Comparison of ENCODE assay signal across 27 mouse cellular contexts in genomic region chr2:173689835-173690234, GRCm38 (mm10). TPM values are rescaled to one million over a fixed set of nuclear protein-coding genes. Genes with fewer than 3 reads are reported as not detected.
DNase-seq lines count a peak whose midpoint lies in the region; ATAC-seq and TF ChIP-seq lines count a peak whose summit lies in the region.
"Had no signal": no experiment of that assay in that cellular context is flagged by ENCODE, and none has a peak within 500 bp of the region (broad histone marks: within the 10 kb centered on the region; RNA-seq: fewer than 3 reads in every experiment).

No protein-coding gene starts in this region.

- ATAC-seq in hindbrain, embryonic 13.5 days (ENCODE audit: low FRiP score), result no peak
- no peak for ATAC-seq in hindbrain, embryonic 14.5 days (ENCODE audit: low FRiP score)
- ATAC-seq in lung, postnatal 0 days, result peak; percentile 77
- 0 out of 2 replicates have a peak, but pooled peaks have one; percentile 44 for ATAC-seq in limb, embryonic 14.5 days (ENCODE audit: low FRiP score, low read depth)
- no peak for ATAC-seq in forebrain, embryonic 11.5 days (replicated peaks; ENCODE audit: low FRiP score)
- ATAC-seq: forebrain, embryonic 14.5 days; hindbrain, postnatal 0 days had no signal

- TF ChIP-seq POLR2A in CH12.LX (IDR thresholded peaks at IDR 0.05; ENCODE audit: low read depth, low read length), result no peak
- no peak for TF ChIP-seq POLR2A in limb, embryonic 14.5 days (IDR thresholded peaks at IDR 0.05; ENCODE audit: borderline replicate concordance, extremely low read depth, insufficient read depth, insufficient read length)

- 0 out of 2 replicates have a peak overlapping the region, but pooled peaks have one; percentile 1 for H3K27ac ChIP-seq in hindbrain, embryonic 13.5 days
- H3K27ac ChIP-seq in hindbrain, embryonic 14.5 days, result no peak overlapping the region
- no peak overlapping the region for H3K27ac ChIP-seq in lung, postnatal 0 days (ENCODE audit: low read length)
- peak overlapping the region; percentile 38; the same call in 1 of the 2 replicates for H3K27ac ChIP-seq in CH12.LX (ENCODE audit: insufficient read depth, low read depth)
- H3K27ac ChIP-seq in limb, embryonic 14.5 days (replicated peaks; ENCODE audit: low read depth, low read length), result no peak overlapping the region
- H3K27ac ChIP-seq in forebrain, embryonic 11.5 days (ENCODE audit: low read depth, low read length), result no peak overlapping the region
- H3K27ac ChIP-seq: embryonic facial prominence, embryonic 13.5 days; gastrocnemius, adult 2 months; hindbrain, postnatal 0 days had no signal

- no peak for DNase-seq in hindbrain, embryonic 14.5 days (ENCODE audit: low spot score)
- peak; percentile 55 for DNase-seq in lung, postnatal 0 days (ENCODE audit: low spot score)
- DNase-seq in lung, postnatal 25 days (ENCODE audit: low spot score), result no peak
- no peak for DNase-seq in CH12.LX (ENCODE audit: extremely low read depth)
- DNase-seq in limb, embryonic 14.5 days (ENCODE audit: low spot score), result peak; percentile 44
- no peak for DNase-seq in forebrain, embryonic 11.5 days (ENCODE audit: low spot score)
- no peak for DNase-seq in kidney, adult 11 months
- DNase-seq: adrenal gland, postnatal 10 days; cerebellum, adult 11 months; cerebellum, adult 8-10 months; cerebellum, postnatal 25 days; gastrocnemius, adult 2 months; gastrocnemius, postnatal 25 days had no signal

- in situ Hi-C loops in CH12.LX (cut with MboI; ENCODE audit: low pct_ligation_motif_present, low pct_unique_long_range_greater_than_20kb, low sequenced_read_pairs), result no loop called here

- TF ChIP-seq EP300 in lung, postnatal 0 days (IDR thresholded peaks at IDR 0.05), result no peak
- no peak for TF ChIP-seq EP300 in CH12.LX (IDR thresholded peaks at IDR 0.05; ENCODE audit: low read length)

- no peak overlapping the region for H3K4me3 ChIP-seq in hindbrain, embryonic 13.5 days
- no peak overlapping the region for H3K4me3 ChIP-seq in hindbrain, embryonic 14.5 days (replicated peaks; ENCODE audit: low read length)
- no peak overlapping the region for H3K4me3 ChIP-seq in lung, postnatal 0 days (ENCODE audit: low read depth, low read length)
- no peak overlapping the region for H3K4me3 ChIP-seq in CH12.LX (replicated peaks in 1 of 3; ENCODE audit: low read depth in 2 of 3, low read length in 2 of 3, poor library complexity in 1 of 3)
- no peak overlapping the region for H3K4me3 ChIP-seq in limb, embryonic 14.5 days (replicated peaks; ENCODE audit: low read length)
- no peak overlapping the region for H3K4me3 ChIP-seq in forebrain, embryonic 11.5 days (ENCODE audit: low read depth, low read length)
- H3K4me3 ChIP-seq: embryonic facial prominence, embryonic 13.5 days; gastrocnemius, adult 2 months; heart, embryonic 12.5 days had no signal

- peaks cover 18% of the 10 kb centered on the region for H3K4me1 ChIP-seq in hindbrain, embryonic 13.5 days (replicated peaks)
- no peaks in the 10 kb centered on the region for H3K4me1 ChIP-seq in hindbrain, embryonic 14.5 days (replicated peaks; ENCODE audit: control insufficient read depth, insufficient read depth, low read length)
- no peaks in the 10 kb centered on the region for H3K4me1 ChIP-seq in lung, postnatal 0 days (ENCODE audit: insufficient read depth, low read depth, low read length)
- H3K4me1 ChIP-seq in CH12.LX (ENCODE audit: control insufficient read depth in 1 of 2, insufficient read depth in 2 of 2), result peaks cover 0 to 4% of the 10 kb centered on the region in 2 experiments; a peak in 1 of 4 replicates
- H3K4me1 ChIP-seq in limb, embryonic 14.5 days (ENCODE audit: control insufficient read depth, insufficient read depth, low read length), result no peaks in the 10 kb centered on the region
- H3K4me1 ChIP-seq in forebrain, embryonic 11.5 days (replicated peaks; ENCODE audit: control insufficient read depth, insufficient read depth, low read length), result 0 out of 2 replicates have a peak, but pooled peaks cover 2% of the 10 kb centered on the region
- H3K4me1 ChIP-seq: embryonic facial prominence, embryonic 13.5 days had no signal

- H3K79me2 ChIP-seq in CH12.LX (replicated peaks; ENCODE audit: control insufficient read depth, extremely low read depth, insufficient read depth, poor library complexity, severe bottlenecking), result no peaks in the 10 kb centered on the region

- no peak for TF ChIP-seq RAD21 in CH12.LX (IDR thresholded peaks at IDR 0.05; ENCODE audit: low read depth, low read length)

- H3K9ac ChIP-seq in hindbrain, embryonic 13.5 days, result no peak overlapping the region
- H3K9ac ChIP-seq in hindbrain, embryonic 14.5 days, result no peak overlapping the region
- H3K9ac ChIP-seq in lung, postnatal 0 days (replicated peaks; ENCODE audit: low read depth), result no peak overlapping the region
- no peak overlapping the region for H3K9ac ChIP-seq in CH12.LX (ENCODE audit: insufficient read depth, low read depth)
- H3K9ac ChIP-seq in limb, embryonic 14.5 days (ENCODE audit: low read depth, low read length, severe bottlenecking), result no peak overlapping the region
- no peak overlapping the region for H3K9ac ChIP-seq in forebrain, embryonic 11.5 days (ENCODE audit: low read length)
- H3K9ac ChIP-seq: embryonic facial prominence, embryonic 13.5 days; heart, embryonic 12.5 days had no signal

- H3K4me2 ChIP-seq in hindbrain, embryonic 13.5 days, result no peak overlapping the region
- H3K4me2 ChIP-seq in hindbrain, embryonic 14.5 days (replicated peaks), result no peak overlapping the region
- no peak overlapping the region for H3K4me2 ChIP-seq in lung, postnatal 0 days (replicated peaks; ENCODE audit: low read depth, low read length)
- no peak overlapping the region for H3K4me2 ChIP-seq in CH12.LX (ENCODE audit: insufficient read depth, low read depth, poor library complexity, severe bottlenecking)
- H3K4me2 ChIP-seq in limb, embryonic 14.5 days (replicated peaks; ENCODE audit: low read depth, low read length, severe bottlenecking), result no peak overlapping the region
- H3K4me2 ChIP-seq in forebrain, embryonic 11.5 days (ENCODE audit: low read depth, low read length, severe bottlenecking), result no peak overlapping the region
- H3K4me2 ChIP-seq: embryonic facial prominence, embryonic 13.5 days; heart, embryonic 12.5 days had no signal

- no peak for TF ChIP-seq CTCF in lung, postnatal 0 days (IDR thresholded peaks at IDR 0.05)
- TF ChIP-seq CTCF in CH12.LX (conservative IDR thresholded peaks at IDR 0.05 in 1 of 2, IDR thresholded peaks at IDR 0.05 in 1 of 2; ENCODE audit: low read depth in 2 of 2, low read length in 2 of 2), result no peak

- H3K27me3 ChIP-seq in hindbrain, embryonic 13.5 days, result no peaks in the 10 kb centered on the region
- H3K27me3 ChIP-seq in hindbrain, embryonic 14.5 days (ENCODE audit: control insufficient read depth, insufficient read depth, low read length), result no peaks in the 10 kb centered on the region
- no peaks in the 10 kb centered on the region for H3K27me3 ChIP-seq in lung, postnatal 0 days (replicated peaks; ENCODE audit: insufficient read depth, low read length)
- no peaks in the 10 kb centered on the region for H3K27me3 ChIP-seq in CH12.LX (replicated peaks)
- no peaks in the 10 kb centered on the region for H3K27me3 ChIP-seq in limb, embryonic 14.5 days (ENCODE audit: control insufficient read depth, insufficient read depth, low read length)
- H3K27me3 ChIP-seq in forebrain, embryonic 11.5 days (ENCODE audit: control insufficient read depth, insufficient read depth, low read length), result no peaks in the 10 kb centered on the region
- H3K27me3 ChIP-seq: embryonic facial prominence, embryonic 13.5 days; heart, embryonic 12.5 days had no signal

- peaks cover 27% of the 10 kb centered on the region for H3K36me3 ChIP-seq in hindbrain, embryonic 13.5 days
- H3K36me3 ChIP-seq in hindbrain, embryonic 14.5 days (replicated peaks; ENCODE audit: control insufficient read depth, insufficient read depth), result peaks cover 24% of the 10 kb centered on the region; the same call in 1 of the 2 replicates
- peaks cover 7% of the 10 kb centered on the region; the same call in 1 of the 2 replicates for H3K36me3 ChIP-seq in lung, postnatal 0 days (ENCODE audit: insufficient read depth, low read length)
- H3K36me3 ChIP-seq in CH12.LX (replicated peaks in 1 of 2; ENCODE audit: control insufficient read depth in 1 of 2, insufficient read depth in 1 of 2, low read length in 1 of 2), result peaks cover 37 to 92% of the 10 kb centered on the region in 2 experiments
- peaks cover 39% of the 10 kb centered on the region for H3K36me3 ChIP-seq in limb, embryonic 14.5 days (ENCODE audit: control insufficient read depth, insufficient read depth, low read length)
- peaks cover 2% of the 10 kb centered on the region; the same call in 1 of the 2 replicates for H3K36me3 ChIP-seq in forebrain, embryonic 11.5 days (ENCODE audit: control insufficient read depth, insufficient read depth, low read length)

- no peaks in the 10 kb centered on the region for H3K9me3 ChIP-seq in hindbrain, embryonic 13.5 days
- no peaks in the 10 kb centered on the region for H3K9me3 ChIP-seq in hindbrain, embryonic 14.5 days (ENCODE audit: control insufficient read depth, low read length)
- H3K9me3 ChIP-seq in lung, postnatal 0 days (ENCODE audit: low read length), result no peaks in the 10 kb centered on the region
- H3K9me3 ChIP-seq in CH12.LX (replicated peaks; ENCODE audit: low read length), result no peaks in the 10 kb centered on the region
- H3K9me3 ChIP-seq in limb, embryonic 14.5 days (ENCODE audit: control insufficient read depth, low read length), result no peaks in the 10 kb centered on the region
- no peaks in the 10 kb centered on the region for H3K9me3 ChIP-seq in forebrain, embryonic 11.5 days (ENCODE audit: control insufficient read depth, low read length)
- H3K9me3 ChIP-seq: embryonic facial prominence, embryonic 13.5 days; heart, embryonic 12.5 days had no signal

- dilution Hi-C loops in CH12.LX (cut with MboI; ENCODE audit: extremely low pct_ligation_motif_present, extremely low pct_unique_long_range_greater_than_20kb, low sequenced_read_pairs), result no loop called here

RNA-seq across cellular contexts. Expression of gene 1700010B08Rik, which starts 29.4 kb away (rescaled TPM):
- not detected in 2 replicates for polyA plus RNA-seq in hindbrain, embryonic 13.5 days (2015; fragmentation: Nextera tagmentation; extraction: Ambion mirVana)
- polyA plus RNA-seq in hindbrain, embryonic 14.5 days (2014; fragmentation: Nextera tagmentation; extraction: Ambion mirVana), result not detected in 2 replicates
- polyA plus RNA-seq in lung, postnatal 0 days (2015; fragmentation: Nextera tagmentation; extraction: Ambion mirVana), result 0.13 TPM in 1 of 2 replicates, not detected in the other
- total RNA-seq in CH12.LX (2012; rRNA removed) (not detected in 2 replicates), CH12.LX (2014; rRNA removed) (not detected in 2 replicates)
- not detected in 2 replicates for polyA plus RNA-seq in CH12.LX (2012; ENCODE audit: insufficient read length, low read depth)
- polyA plus RNA-seq in limb, embryonic 14.5 days (2012; rRNA removed), result not detected in 2 replicates
- not detected in 2 replicates for polyA plus RNA-seq in limb, embryonic 14.5 days (2014; fragmentation: Nextera tagmentation; extraction: Ambion mirVana)
- not detected in 2 replicates for polyA plus RNA-seq in forebrain, embryonic 11.5 days (2014; fragmentation: Nextera tagmentation; extraction: Ambion mirVana)
- total RNA-seq: adrenal gland, postnatal 10 days; adrenal gland, postnatal 4 days; ES-E14; gastrocnemius, adult 2 months; gastrocnemius, postnatal 25 days; granulocyte monocyte progenitor cell, adult 5-6 weeks; heart, adult 8-10 months; heart, postnatal 25 days; hindbrain, postnatal 0 days had no signal
- polyA plus RNA-seq: brain, embryonic 14.5 days; cortical plate, adult 2 months; embryonic facial prominence, embryonic 13.5 days; forebrain, embryonic 14.5 days; heart, embryonic 12.5 days; heart, embryonic 16.5 days; hindbrain, embryonic 11.5 days; hindbrain, postnatal 0 days had no signal

RNA-seq across cellular contexts. Expression of gene Rab22a, which starts 30.3 kb away (rescaled TPM):
- 34.7 and 36.8 TPM in 2 replicates for polyA plus RNA-seq in hindbrain, embryonic 13.5 days (2015; fragmentation: Nextera tagmentation; extraction: Ambion mirVana)
- 38.0 and 43.7 TPM in 2 replicates for polyA plus RNA-seq in hindbrain, embryonic 14.5 days (2014; fragmentation: Nextera tagmentation; extraction: Ambion mirVana)
- 27.3 and 29.0 TPM in 2 replicates for polyA plus RNA-seq in lung, postnatal 0 days (2015; fragmentation: Nextera tagmentation; extraction: Ambion mirVana)
- total RNA-seq in CH12.LX (2012; rRNA removed) (5.9 and 11.0 TPM in 2 replicates), CH12.LX (2014; rRNA removed) (7.9 and 9.3 TPM in 2 replicates)
- polyA plus RNA-seq in CH12.LX (2012; ENCODE audit: insufficient read length, low read depth), result 15.3 and 16.9 TPM in 2 replicates
- polyA plus RNA-seq in limb, embryonic 14.5 days (2012; rRNA removed), result 21.7 and 23.9 TPM in 2 replicates
- 45.2 and 49.4 TPM in 2 replicates for polyA plus RNA-seq in limb, embryonic 14.5 days (2014; fragmentation: Nextera tagmentation; extraction: Ambion mirVana)
- polyA plus RNA-seq in forebrain, embryonic 11.5 days (2014; fragmentation: Nextera tagmentation; extraction: Ambion mirVana), result 34.7 and 38.4 TPM in 2 replicates

RNA-seq across cellular contexts. Expression of gene Vapb, which starts 47.5 kb away (rescaled TPM):
- polyA plus RNA-seq in hindbrain, embryonic 13.5 days (2015; fragmentation: Nextera tagmentation; extraction: Ambion mirVana), result 11.7 and 13.3 TPM in 2 replicates
- polyA plus RNA-seq in hindbrain, embryonic 14.5 days (2014; fragmentation: Nextera tagmentation; extraction: Ambion mirVana), result 14.1 and 19.1 TPM in 2 replicates
- polyA plus RNA-seq in lung, postnatal 0 days (2015; fragmentation: Nextera tagmentation; extraction: Ambion mirVana), result 12.4 and 12.9 TPM in 2 replicates
- total RNA-seq in CH12.LX (2012; rRNA removed), result 20.9 and 26.1 TPM in 2 replicates
- 46.4 and 57.9 TPM in 2 replicates for total RNA-seq in CH12.LX (2014; rRNA removed)
- 44.7 and 54.1 TPM in 2 replicates for polyA plus RNA-seq in CH12.LX (2012; ENCODE audit: insufficient read length, low read depth)
- polyA plus RNA-seq in limb, embryonic 14.5 days (2012; rRNA removed), result 20.2 and 37.0 TPM in 2 replicates
- polyA plus RNA-seq in limb, embryonic 14.5 days (2014; fragmentation: Nextera tagmentation; extraction: Ambion mirVana), result 14.6 and 15.2 TPM in 2 replicates
- 10.5 and 11.5 TPM in 2 replicates for polyA plus RNA-seq in forebrain, embryonic 11.5 days (2014; fragmentation: Nextera tagmentation; extraction: Ambion mirVana)

Comparison
In these comparisons a context has a peak if more than half of its experiments do, and no peak if none do; other contexts are left out.
1. H3K27ac ChIP-seq: peak in hindbrain, embryonic 13.5 days (single experiment) and CH12.LX (single experiment); none in hindbrain, embryonic 14.5 days (single experiment), lung, postnatal 0 days (single experiment), limb, embryonic 14.5 days (single experiment) and forebrain, embryonic 11.5 days (single experiment).
2. DNase-seq: peak in lung, postnatal 0 days (single experiment) and limb, embryonic 14.5 days (single experiment); none in hindbrain, embryonic 14.5 days (single experiment), lung, postnatal 25 days (single experiment), CH12.LX (single experiment), forebrain, embryonic 11.5 days (single experiment) and kidney, adult 11 months (single experiment).
3. ATAC-seq: peak in lung, postnatal 0 days (single experiment) and limb, embryonic 14.5 days (single experiment); none in hindbrain, embryonic 13.5 days (single experiment), hindbrain, embryonic 14.5 days (single experiment) and forebrain, embryonic 11.5 days (single experiment).